Mouse (Mus musculus) cortical plate, adult 2 months (tissue): ENCODE data around the gene Med12.

Experiments used
- CTCF ChIP-seq: fragments of 200-500 bp; IDR thresholded peaks from 2 replicates; pipeline ENCODE4 v1.5.1; 2011; ENCODE audit warnings: mild to moderate bottlenecking, control low read depth, low read length; ENCODE audit not compliant: insufficient read depth; ENCODE audit errors: extremely low read depth
- POLR2A ChIP-seq: fragments of 200-500 bp; IDR thresholded peaks from 2 replicates; pipeline ENCODE4 v1.6.1; 2011; ENCODE audit warnings: mild to moderate bottlenecking, low read length, control low read depth; ENCODE audit not compliant: insufficient read depth; ENCODE audit errors: extremely low read depth

DNA sequence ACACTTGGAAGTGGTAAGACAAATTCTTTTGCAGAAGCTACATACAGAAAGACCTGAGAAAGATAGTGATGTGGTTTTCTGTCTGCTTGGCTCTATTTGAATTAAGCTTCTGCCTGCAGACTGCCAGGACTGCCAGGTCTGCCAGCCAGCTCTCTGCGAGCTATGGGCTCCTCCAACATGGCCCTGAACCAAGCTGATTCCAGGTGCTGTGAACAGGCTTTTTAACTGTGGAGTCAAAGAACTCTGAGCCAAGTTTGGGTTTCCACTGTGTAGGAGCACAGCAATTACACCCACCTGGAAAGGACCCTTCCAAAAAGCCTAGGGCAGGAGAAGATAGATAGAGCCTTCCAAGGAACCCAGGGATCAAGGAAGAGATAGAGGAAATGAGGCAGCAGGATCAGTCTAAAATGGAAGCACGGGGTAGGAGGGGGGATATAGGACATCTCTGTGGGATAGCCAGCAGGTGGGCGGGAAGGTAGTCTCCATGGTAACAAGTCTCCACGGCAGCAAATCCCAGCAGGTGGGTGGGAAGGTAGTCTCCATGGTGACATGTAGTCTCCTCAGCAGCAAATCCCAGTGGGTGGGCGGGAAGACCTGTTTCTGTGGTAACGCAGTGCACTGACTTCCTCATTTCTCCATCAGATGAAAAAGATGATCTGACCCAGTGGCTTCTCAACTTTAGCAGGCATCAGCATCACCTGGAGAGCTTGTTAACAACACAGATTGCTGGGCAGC lies 40.0 kb downstream of the Med12 start:
- peak; percentile 32; the same call in 1 of the 2 replicates for TF ChIP-seq POLR2A
- no peak for TF ChIP-seq CTCF
